Mouse (Mus musculus) kidney, embryonic 14.5 days (tissue): ENCODE results near the gene Polr2b. TPM values are rescaled to one million over a fixed set of nuclear protein-coding genes. Genes with fewer than 3 reads are reported as not detected.

Experiments used
- ATAC-seq: fragments of 200-750 bp; cut with Nextera tagmentation; 2 replicates; pipeline ENCODE4 v1.8.0; 2017; ENCODE audit warnings: moderate number of reproducible peaks, mild to moderate bottlenecking, moderate TSS enrichment, moderate library complexity; ENCODE audit not compliant: low FRiP score, low TSS enrichment
- H3K27ac ChIP-seq: fragments of 300-500 bp; sonication (generic); 2 replicates; pipeline ENCODE4 v1.5.1; 2014; ENCODE audit warnings: low read depth, mild to moderate bottlenecking, low read length, moderate library complexity, mixed read lengths
- H3K27me3 ChIP-seq: fragments of 300-500 bp; sonication (generic); 2 replicates; pipeline ENCODE4 v1.6.1; 2014; ENCODE audit warnings: mild to moderate bottlenecking, low read length; ENCODE audit not compliant: control insufficient read depth, insufficient read depth
- H3K36me3 ChIP-seq: fragments of 300-500 bp; sonication (generic); 2 replicates; pipeline ENCODE4 v1.6.1; 2014; ENCODE audit warnings: low read length, mixed read lengths; ENCODE audit not compliant: control insufficient read depth, insufficient read depth
- H3K4me1 ChIP-seq: fragments of 300-500 bp; sonication (generic); 2 replicates; pipeline ENCODE4 v1.6.1; 2014; ENCODE audit warnings: low read length, mixed read lengths; ENCODE audit not compliant: control insufficient read depth, insufficient read depth
- H3K4me2 ChIP-seq: fragments of 300-500 bp; sonication (generic); replicated peaks from 2 replicates; pipeline ENCODE4 v1.6.1; 2014; ENCODE audit warnings: low read depth, mild to moderate bottlenecking, low read length
- H3K4me3 ChIP-seq: fragments of 300-500 bp; sonication (generic); 2 replicates; pipeline ENCODE4 v1.5.1; 2014; ENCODE audit warnings: mild to moderate bottlenecking, low read length
- H3K9ac ChIP-seq: fragments of 300-500 bp; sonication (generic); 2 replicates; pipeline ENCODE4 v1.6.1; 2014; ENCODE audit warnings: low read depth, mild to moderate bottlenecking, low read length, moderate library complexity
- H3K9me3 ChIP-seq: fragments of 300-500 bp; sonication (generic); 2 replicates; pipeline ENCODE4 v1.6.1; 2016; ENCODE audit warnings: low read length; ENCODE audit not compliant: control insufficient read depth
- WGBS: fragments of 180-500 bp; shearing (Covaris S2); extraction: QIAGEN DNeasy Blood & Tissue Kit; methylation state at CpG from one replicate; pipeline ENCODE4 v1.1.7; 2014; 5-methylcytosine and 5-hydroxymethylcytosine counted together
- polyA plus RNA-seq: library from polyadenylated mRNA; unstranded; fragments of >200 nt; fragmentation: Nextera tagmentation; extraction: Ambion mirVana; gene quantifications from 2 replicates; pipeline ENCODE4 v1.2.1, GENCODE M21; 2014

Polr2b gene
- 55.8 and 77.5 TPM in 2 replicates for polyA plus RNA-seq

GRCm38 (mm10) chr5:77309924-77310772 is at the start of gene Polr2b, which contains the start of gene Noa1:
Gene Polr2b, plus strand, starts transcription at chr5:77310147.
Gene Noa1, minus strand, starts transcription at chr5:77310084.
- Histone ChIP-seq H3K27me3 (no peaks in the 10 kb centered on the region), H3K9me3 (no peaks in the 10 kb centered on the region), H3K4me1 (peaks cover 19% of the 10 kb centered on the region), H3K4me2 (peak within 1 kb of the TSS; percentile 89), H3K27ac (peak within 1 kb of the TSS; percentile 92), H3K4me3 (peak within 1 kb of the TSS; percentile 77), H3K36me3 (peaks cover 43% of the 10 kb centered on the region), H3K9ac (peak within 1 kb of the TSS; percentile 89)
- peak; percentile 96 for ATAC-seq
- under 1% methylated on average over 85 of the region's 85 CpGs for WGBS

DNA sequence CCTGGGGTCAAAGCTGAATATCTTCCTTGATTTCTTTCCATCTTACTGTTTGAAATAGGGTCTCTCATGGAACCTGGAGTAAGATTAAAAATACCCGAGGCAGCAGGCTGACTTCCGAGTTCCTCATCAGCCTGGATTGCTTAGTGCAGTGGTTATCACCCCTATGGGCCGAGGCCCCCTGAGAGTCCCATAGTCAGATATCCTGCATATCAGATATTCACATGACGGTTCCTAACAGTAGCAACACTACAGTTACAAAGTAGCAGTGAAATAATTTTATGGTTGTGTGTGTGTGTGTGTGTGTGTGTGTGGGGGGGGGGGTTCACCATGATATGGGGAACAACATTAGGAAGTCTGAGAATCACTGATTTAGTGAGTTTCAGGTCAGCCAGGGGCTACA is 48.8 kb upstream of the Polr2b start:
- no peaks in the 10 kb centered on the region for H3K27me3 ChIP-seq
- no peak overlapping the region for H3K4me3 ChIP-seq
- WGBS, result 84% methylated on average over 4 of the region's 4 CpGs
- no peak overlapping the region for H3K9ac ChIP-seq
- no peak for ATAC-seq
- no peaks in the 10 kb centered on the region for H3K4me1 ChIP-seq
- no peaks in the 10 kb centered on the region for H3K36me3 ChIP-seq
- H3K4me2 ChIP-seq, result no peak overlapping the region
- H3K9me3 ChIP-seq, result no peaks in the 10 kb centered on the region
- H3K27ac ChIP-seq, result no peak overlapping the region

- Histone ChIP-seq H3K27ac (no peak overlapping the region), H3K4me1 (no peaks in the 10 kb centered on the region), H3K27me3 (no peaks in the 10 kb centered on the region), H3K4me2 (no peak overlapping the region), H3K36me3 (no peaks in the 10 kb centered on the region), H3K4me3 (no peak overlapping the region), H3K9ac (no peak overlapping the region), H3K9me3 (no peaks in the 10 kb centered on the region)
- WGBS, result 84% methylated on average over 5 of the region's 5 CpGs
- no peak for ATAC-seq
Measured at GRCm38 (mm10) chr5:77262105-77262504, 47.8 kb upstream of the Polr2b start.

- Histone ChIP-seq H3K36me3 (peaks cover 22% of the 10 kb centered on the region), H3K9me3 (no peaks in the 10 kb centered on the region), H3K9ac (peak within 1 kb of the TSS; percentile 95), H3K27me3 (no peaks in the 10 kb centered on the region), H3K4me3 (peak within 1 kb of the TSS; percentile 97), H3K27ac (peak within 1 kb of the TSS; percentile 99), H3K4me2 (peak within 1 kb of the TSS; percentile 64), H3K4me1 (peaks cover 8% of the 10 kb centered on the region; the same call in 1 of the 2 replicates)
- ATAC-seq, result peak; percentile 91
- under 1% methylated on average over 65 of the region's 78 CpGs for WGBS
Measured at GRCm38 (mm10) chr5:77265081-77265670, 44.8 kb upstream of the Polr2b start, which contains the start of gene Rest. Gene Rest, plus strand, starts transcription at chr5:77265491.

GRCm38 (mm10) chr5:77265671-77266065 is 44.3 kb upstream of the Polr2b start:
- H3K4me1 ChIP-seq, result peaks cover 8% of the 10 kb centered on the region; the same call in 1 of the 2 replicates
- 2% methylated on average over 29 of the region's 53 CpGs for WGBS
- H3K9me3 ChIP-seq, result no peaks in the 10 kb centered on the region
- peak overlapping the region; percentile 95 for H3K9ac ChIP-seq
- H3K4me3 ChIP-seq, result peak overlapping the region; percentile 97
- H3K36me3 ChIP-seq, result peaks cover 27% of the 10 kb centered on the region
- peak overlapping the region; percentile 99 for H3K27ac ChIP-seq
- H3K4me2 ChIP-seq, result peak overlapping the region; percentile 64
- peak; percentile 94 for ATAC-seq
- no peaks in the 10 kb centered on the region for H3K27me3 ChIP-seq

DNA sequence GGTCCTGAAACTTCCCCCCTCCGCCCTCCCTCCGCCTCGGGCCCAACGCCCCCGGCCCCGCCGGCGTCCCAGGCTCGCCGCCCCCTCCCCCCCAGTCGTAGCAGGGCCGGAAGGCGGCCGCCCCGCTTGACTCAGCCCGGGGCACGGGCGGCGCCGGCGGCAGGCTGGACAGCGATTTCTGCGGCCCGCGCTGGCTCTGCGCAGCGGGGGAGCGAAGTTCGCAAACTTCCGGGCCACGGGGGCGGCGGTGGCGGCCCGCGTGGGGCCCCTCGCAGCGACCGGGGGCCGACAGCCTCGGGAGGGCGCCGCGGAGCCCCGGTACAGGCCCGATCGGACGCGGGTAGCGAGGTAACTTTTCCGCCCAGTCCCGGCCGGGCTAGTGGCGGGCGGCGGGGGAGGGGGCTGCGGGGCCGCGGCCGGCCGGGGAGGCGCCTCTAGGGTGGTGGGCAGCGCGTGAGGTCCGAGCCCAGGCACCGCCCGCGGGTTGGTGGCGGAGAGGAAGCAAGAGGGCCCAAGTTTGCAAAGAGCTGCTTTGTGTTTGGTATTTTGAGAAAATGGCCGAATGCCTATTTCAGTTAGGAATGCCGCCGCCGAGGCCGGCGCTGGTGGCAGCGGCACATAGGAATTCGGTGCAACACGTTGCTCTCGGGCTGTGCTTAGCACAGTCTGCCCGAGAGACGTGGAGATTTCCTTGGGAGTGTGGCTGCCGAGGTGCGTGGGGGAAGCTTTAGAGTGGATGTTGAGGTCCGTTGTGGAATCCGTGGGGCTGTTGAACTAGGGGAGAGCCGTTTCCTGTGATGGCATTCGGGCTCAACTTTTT is 43.7 kb upstream of the Polr2b start:
- H3K4me3 ChIP-seq, result peak overlapping the region; percentile 97
- H3K4me1 ChIP-seq, result peaks cover 8% of the 10 kb centered on the region; the same call in 1 of the 2 replicates
- H3K9me3 ChIP-seq, result no peaks in the 10 kb centered on the region
- peak overlapping the region; percentile 64 for H3K4me2 ChIP-seq
- peaks cover 31% of the 10 kb centered on the region for H3K36me3 ChIP-seq
- peak; percentile 73 for ATAC-seq
- WGBS, result 1% methylated on average over 44 of the region's 87 CpGs
- H3K9ac ChIP-seq, result peak overlapping the region; percentile 95
- H3K27ac ChIP-seq, result peak overlapping the region; percentile 99
- no peaks in the 10 kb centered on the region for H3K27me3 ChIP-seq

GRCm38 (mm10) chr5:77266886-77267401 is 43.0 kb upstream of the Polr2b start:
- H3K27ac ChIP-seq, result peak overlapping the region; percentile 99
- 3% methylated on average over 11 of the region's 11 CpGs for WGBS
- peaks cover 37% of the 10 kb centered on the region for H3K36me3 ChIP-seq
- H3K4me3 ChIP-seq, result peak overlapping the region; percentile 97
- peak overlapping the region; percentile 95 for H3K9ac ChIP-seq
- no peaks in the 10 kb centered on the region for H3K9me3 ChIP-seq
- peak overlapping the region; percentile 64 for H3K4me2 ChIP-seq
- ATAC-seq, result no peak
- peaks cover 8% of the 10 kb centered on the region; the same call in 1 of the 2 replicates for H3K4me1 ChIP-seq
- no peaks in the 10 kb centered on the region for H3K27me3 ChIP-seq

- Histone ChIP-seq H3K27ac (no peak overlapping the region; the same call in 1 of the 2 replicates), H3K9me3 (no peaks in the 10 kb centered on the region), H3K4me1 (peaks cover 8% of the 10 kb centered on the region; the same call in 1 of the 2 replicates), H3K27me3 (no peaks in the 10 kb centered on the region), H3K4me2 (peak overlapping the region; percentile 64), H3K4me3 (peak overlapping the region; percentile 97), H3K9ac (peak overlapping the region; percentile 95), H3K36me3 (peaks cover 41% of the 10 kb centered on the region)
- no peak for ATAC-seq
- 62% methylated on average over 4 of the region's 4 CpGs for WGBS
Measured at GRCm38 (mm10) chr5:77267441-77267840, 42.5 kb upstream of the Polr2b start.
